Mouse (Mus musculus): ENCODE results near the gene Vmn1r17. TPM values are rescaled to one million over a fixed set of nuclear protein-coding genes. Genes with fewer than 3 reads are reported as not detected.

Gene Vmn1r17
- polyA plus RNA-seq, 1 experiment from 2014 or later, result not detected

Other genes starting within 250 kb of the Vmn1r17 start
- not detected in 2 replicates for gene Vmn1r11, start 230.3 kb downstream of the Vmn1r17 start, polyA plus RNA-seq (2015; fragmentation: Nextera tagmentation; extraction: Ambion mirVana)
- gene Vmn1r12, start 206.8 kb downstream of the Vmn1r17 start, polyA plus RNA-seq (2015; fragmentation: Nextera tagmentation; extraction: Ambion mirVana), result not detected in 2 replicates
- not detected in 2 replicates for gene Vmn1r13, start 160.4 kb downstream of the Vmn1r17 start, polyA plus RNA-seq (2015; fragmentation: Nextera tagmentation; extraction: Ambion mirVana)
- not detected in 2 replicates for gene Vmn1r14, start 132.0 kb downstream of the Vmn1r17 start, polyA plus RNA-seq (2015; fragmentation: Nextera tagmentation; extraction: Ambion mirVana)
- gene Vmn1r15, start 105.8 kb downstream of the Vmn1r17 start, polyA plus RNA-seq (2015; fragmentation: Nextera tagmentation; extraction: Ambion mirVana), result not detected in 2 replicates
- not detected in 2 replicates for gene Vmn1r16, start 34.2 kb downstream of the Vmn1r17 start, polyA plus RNA-seq (2015; fragmentation: Nextera tagmentation; extraction: Ambion mirVana)
- gene Vmn1r18, start 32.1 kb upstream of the Vmn1r17 start, polyA plus RNA-seq (2015; fragmentation: Nextera tagmentation; extraction: Ambion mirVana), result not detected in 2 replicates
- gene Vmn1r19, start 40.1 kb upstream of the Vmn1r17 start, polyA plus RNA-seq (2015; fragmentation: Nextera tagmentation; extraction: Ambion mirVana), result not detected in 2 replicates
- gene Vmn1r20, start 65.2 kb upstream of the Vmn1r17 start, polyA plus RNA-seq (2015; fragmentation: Nextera tagmentation; extraction: Ambion mirVana), result not detected in 2 replicates
- 6.4 and 6.6 TPM in 2 replicates for gene Ppm1k, start 171.7 kb upstream of the Vmn1r17 start, polyA plus RNA-seq (2015; fragmentation: Nextera tagmentation; extraction: Ambion mirVana)
- 2.7 TPM in 2 replicates for gene Herc6, start 217.3 kb upstream of the Vmn1r17 start, polyA plus RNA-seq (2015; fragmentation: Nextera tagmentation; extraction: Ambion mirVana)

Data from liver, embryonic 16.5 days (tissue).